Mouse (Mus musculus): ENCODE data around the gene Tnr. TPM values are rescaled to one million over a fixed set of nuclear protein-coding genes. Genes with fewer than 3 reads are reported as not detected.

Gene Tnr
- total and polyA plus RNA-seq, 3 experiments, result not detected

- in situ Hi-C loops (cut with MboI; ENCODE audit: low pct_ligation_motif_present, low pct_unique_long_range_greater_than_20kb, low sequenced_read_pairs) (no loop called here), dilution Hi-C loops (cut with MboI; ENCODE audit: extremely low pct_ligation_motif_present, extremely low pct_unique_long_range_greater_than_20kb, low sequenced_read_pairs) (no loop called here)
- TF ChIP-seq GABPA (IDR thresholded peaks at IDR 0.05; ENCODE audit: insufficient replicate concordance, low read depth, low read length) (no peak), POLR2A (IDR thresholded peaks at IDR 0.05; ENCODE audit: low read depth, low read length) (no peak), USF1 (IDR thresholded peaks at IDR 0.05; ENCODE audit: low read depth, low read length) (no peak), MAFK (IDR thresholded peaks at IDR 0.05; ENCODE audit: insufficient replicate concordance, low read length) (no peak), MYC (IDR thresholded peaks at IDR 0.05; ENCODE audit: low read depth, low read length) (no peak), ZMIZ1 (IDR thresholded peaks at IDR 0.05; ENCODE audit: low read depth, low read length) (no peak), ZNF384 (IDR thresholded peaks at IDR 0.05; ENCODE audit: low read depth, low read length) (no peak)
Measured at GRCm38 (mm10) chr1:159570831-159571230, 47.3 kb downstream of the Tnr start.

GRCm38 (mm10) chr1:159571951-159572350 is 48.4 kb downstream of the Tnr start:
- dilution Hi-C loops (cut with MboI; ENCODE audit: extremely low pct_ligation_motif_present, extremely low pct_unique_long_range_greater_than_20kb, low sequenced_read_pairs), result no loop called here

More at GRCm38 (mm10) chr1:159570831-159571230, 47.3 kb downstream of the Tnr start:
- Histone ChIP-seq H3K4me3 (replicated peaks in 1 of 3; ENCODE audit: low read depth in 2 of 3, low read length in 2 of 3, poor library complexity in 1 of 3) (no peak overlapping the region), H3K36me3 (replicated peaks in 1 of 2; ENCODE audit: control insufficient read depth in 1 of 2, insufficient read depth in 1 of 2, low read length in 1 of 2) (no peaks in the 10 kb centered on the region), H3K4me1 (ENCODE audit: control insufficient read depth in 1 of 2, insufficient read depth in 2 of 2) (no peaks in the 10 kb centered on the region), H3K27me3 (replicated peaks) (peaks cover 84% of the 10 kb centered on the region), H3K27ac (ENCODE audit: insufficient read depth, low read depth) (no peak overlapping the region), H3K9ac (ENCODE audit: insufficient read depth, low read depth) (no peak overlapping the region), H3K79me2 (replicated peaks; ENCODE audit: control insufficient read depth, extremely low read depth, insufficient read depth, poor library complexity, severe bottlenecking) (no peaks in the 10 kb centered on the region), H3K9me3 (replicated peaks; ENCODE audit: low read length) (no peaks in the 10 kb centered on the region), H3K4me2 (ENCODE audit: insufficient read depth, low read depth, poor library complexity, severe bottlenecking) (no peak overlapping the region)
- no peak for DNase-seq (ENCODE audit: extremely low read depth)

GRCm38 (mm10) chr1:159573116-159573515 is 49.5 kb downstream of the Tnr start:
- H3K4me3 ChIP-seq (replicated peaks in 1 of 3; ENCODE audit: low read depth in 2 of 3, low read length in 2 of 3, poor library complexity in 1 of 3), result no peak overlapping the region
- dilution Hi-C loops (cut with MboI; ENCODE audit: extremely low pct_ligation_motif_present, extremely low pct_unique_long_range_greater_than_20kb, low sequenced_read_pairs) (no loop called here), in situ Hi-C loops (cut with MboI; ENCODE audit: low pct_ligation_motif_present, low pct_unique_long_range_greater_than_20kb, low sequenced_read_pairs) (no loop called here)
- no peaks in the 10 kb centered on the region for H3K79me2 ChIP-seq (replicated peaks; ENCODE audit: control insufficient read depth, extremely low read depth, insufficient read depth, poor library complexity, severe bottlenecking)
- H3K9ac ChIP-seq (ENCODE audit: insufficient read depth, low read depth), result no peak overlapping the region
- H3K4me1 ChIP-seq (ENCODE audit: control insufficient read depth in 1 of 2, insufficient read depth in 2 of 2), result no peaks in the 10 kb centered on the region
- H3K27me3 ChIP-seq (replicated peaks), result peaks cover 83% of the 10 kb centered on the region
- TF ChIP-seq ETS1 (conservative IDR thresholded peaks at IDR 0.05; ENCODE audit: low read depth, low read length) (no peak), TBP (conservative IDR thresholded peaks at IDR 0.05; ENCODE audit: low read depth, low read length) (no peak), MXI1 (IDR thresholded peaks at IDR 0.05; ENCODE audit: low read depth, low read length) (no peak), JUN (IDR thresholded peaks at IDR 0.05; ENCODE audit: insufficient read depth, low read depth, low read length) (no peak), PAX5 (IDR thresholded peaks at IDR 0.05; ENCODE audit: low read length) (no peak), MAX (IDR thresholded peaks at IDR 0.05; ENCODE audit: low read length) (no peak), POLR2A (IDR thresholded peaks at IDR 0.05; ENCODE audit: low read depth, low read length) (no peak), ZKSCAN1 (IDR thresholded peaks at IDR 0.05; ENCODE audit: borderline replicate concordance, low read depth, low read length) (no peak), CHD2 (IDR thresholded peaks at IDR 0.05; ENCODE audit: low read length) (no peak), MEF2A (IDR thresholded peaks at IDR 0.05; ENCODE audit: borderline replicate concordance, low read depth, low read length) (no peak), RAD21 (IDR thresholded peaks at IDR 0.05; ENCODE audit: low read depth, low read length) (no peak), SMC3 (IDR thresholded peaks at IDR 0.05; ENCODE audit: low read depth, low read length) (no peak), MYC (IDR thresholded peaks at IDR 0.05; ENCODE audit: low read depth, low read length) (no peak), E2F4 (IDR thresholded peaks at IDR 0.05; ENCODE audit: insufficient replicate concordance, low read depth, low read length) (no peak), HCFC1 (IDR thresholded peaks at IDR 0.05; ENCODE audit: low read depth, low read length) (no peak)
- no peaks in the 10 kb centered on the region for H3K9me3 ChIP-seq (replicated peaks; ENCODE audit: low read length)
- no peak overlapping the region for H3K4me2 ChIP-seq (ENCODE audit: insufficient read depth, low read depth, poor library complexity, severe bottlenecking)
- no peak overlapping the region for H3K27ac ChIP-seq (ENCODE audit: insufficient read depth, low read depth)
- no peak for DNase-seq (ENCODE audit: extremely low read depth)
- no peaks in the 10 kb centered on the region for H3K36me3 ChIP-seq (replicated peaks in 1 of 2; ENCODE audit: control insufficient read depth in 1 of 2, insufficient read depth in 1 of 2, low read length in 1 of 2)

More at GRCm38 (mm10) chr1:159571951-159572350, 48.4 kb downstream of the Tnr start:
- Histone ChIP-seq H3K27me3 (replicated peaks) (peaks cover 84% of the 10 kb centered on the region), H3K9me3 (replicated peaks; ENCODE audit: low read length) (no peaks in the 10 kb centered on the region), H3K27ac (ENCODE audit: insufficient read depth, low read depth) (no peak overlapping the region), H3K4me3 (replicated peaks in 1 of 3; ENCODE audit: low read depth in 2 of 3, low read length in 2 of 3, poor library complexity in 1 of 3) (no peak overlapping the region), H3K4me2 (ENCODE audit: insufficient read depth, low read depth, poor library complexity, severe bottlenecking) (no peak overlapping the region), H3K4me1 (ENCODE audit: control insufficient read depth in 1 of 2, insufficient read depth in 2 of 2) (no peaks in the 10 kb centered on the region), H3K36me3 (replicated peaks in 1 of 2; ENCODE audit: control insufficient read depth in 1 of 2, insufficient read depth in 1 of 2, low read length in 1 of 2) (no peaks in the 10 kb centered on the region), H3K79me2 (replicated peaks; ENCODE audit: control insufficient read depth, extremely low read depth, insufficient read depth, poor library complexity, severe bottlenecking) (no peaks in the 10 kb centered on the region), H3K9ac (ENCODE audit: insufficient read depth, low read depth) (no peak overlapping the region)
- no peak for DNase-seq (ENCODE audit: extremely low read depth)
- in situ Hi-C loops (cut with MboI; ENCODE audit: low pct_ligation_motif_present, low pct_unique_long_range_greater_than_20kb, low sequenced_read_pairs), result no loop called here
- no peak for TF ChIP-seq GABPA (IDR thresholded peaks at IDR 0.05; ENCODE audit: insufficient replicate concordance, low read depth, low read length)
- TF ChIP-seq JUND (conservative IDR thresholded peaks at IDR 0.05; ENCODE audit: low read depth, low read length), result no peak
- no peak for TF ChIP-seq ZKSCAN1 (IDR thresholded peaks at IDR 0.05; ENCODE audit: borderline replicate concordance, low read depth, low read length)
- no peak for TF ChIP-seq CTCF (conservative IDR thresholded peaks at IDR 0.05 in 1 of 2, IDR thresholded peaks at IDR 0.05 in 1 of 2; ENCODE audit: low read depth in 2 of 2, low read length in 2 of 2)
- no peak for TF ChIP-seq TBP (conservative IDR thresholded peaks at IDR 0.05; ENCODE audit: low read depth, low read length)
- no peak for TF ChIP-seq USF2 (conservative IDR thresholded peaks at IDR 0.05; ENCODE audit: low read depth, low read length)
- TF ChIP-seq RCOR1 (conservative IDR thresholded peaks at IDR 0.05; ENCODE audit: low read depth, low read length), result no peak
- TF ChIP-seq CHD1 (IDR thresholded peaks at IDR 0.05; ENCODE audit: low read depth, low read length), result no peak
- no peak for TF ChIP-seq MYC (IDR thresholded peaks at IDR 0.05; ENCODE audit: low read depth, low read length)
- TF ChIP-seq NRF1 (IDR thresholded peaks at IDR 0.05; ENCODE audit: low read depth, low read length), result no peak
- TF ChIP-seq ZNF384 (IDR thresholded peaks at IDR 0.05; ENCODE audit: low read depth, low read length), result no peak
- TF ChIP-seq POLR2AphosphoS2 (IDR thresholded peaks at IDR 0.05; ENCODE audit: low read depth, low read length), result no peak
- TF ChIP-seq POLR2A (IDR thresholded peaks at IDR 0.05; ENCODE audit: low read depth, low read length), result no peak
- no peak for TF ChIP-seq TCF12 (IDR thresholded peaks at IDR 0.05; ENCODE audit: low read depth, low read length)
- no peak for TF ChIP-seq MAFK (IDR thresholded peaks at IDR 0.05; ENCODE audit: insufficient replicate concordance, low read length)
- TF ChIP-seq MEF2A (IDR thresholded peaks at IDR 0.05; ENCODE audit: borderline replicate concordance, low read depth, low read length), result no peak

Data from CH12.LX (cell line).